Mouse (Mus musculus) CD4-positive, CD25-positive, alpha-beta regulatory T cell, adult 4 months (primary cell): ENCODE measurements at regions not wholly inside any gene's neighbourhood (a gene's known extent, or its start where the extent isn't known, plus 50 kb on each side); places are given as distances from the start of the nearest gene placed in this dataset.

ENCODE experiments used
- ATAC-seq: one replicate; pipeline ENCODE4 v1.8.0; 2017

GRCm38 (mm10) chr9:120731952-120732622 lies 160.8 kb downstream of the Rpl14 start:
- ATAC-seq, result no peak

- ATAC-seq, result no peak
Observed at GRCm38 (mm10) chr9:120732650-120733293, 161.5 kb downstream of the Rpl14 start.

GRCm38 (mm10) chr9:120733681-120734465 lies 162.6 kb downstream of the Rpl14 start:
- ATAC-seq, result no peak

- no peak for ATAC-seq
Observed at GRCm38 (mm10) chr9:120735217-120735616, 164.0 kb downstream of the Rpl14 start.

GRCm38 (mm10) chr9:120737956-120738355 lies 166.7 kb downstream of the Rpl14 start:
- ATAC-seq, result no peak

- ATAC-seq, result no peak
Observed at GRCm38 (mm10) chr9:120739199-120739952, 168.1 kb downstream of the Rpl14 start.

GRCm38 (mm10) chr9:120739953-120740524 lies 168.8 kb downstream of the Rpl14 start:
- ATAC-seq, result no peak

GRCm38 (mm10) chr9:120741521-120741920 lies 170.3 kb downstream of the Rpl14 start:
- no peak for ATAC-seq

GRCm38 (mm10) chr9:120743455-120743854 lies 172.2 kb downstream of the Rpl14 start:
- no peak for ATAC-seq

- ATAC-seq, result no peak
Observed at GRCm38 (mm10) chr9:120745674-120746073, 174.4 kb downstream of the Rpl14 start.

- no peak for ATAC-seq
Observed at GRCm38 (mm10) chr9:120750820-120751219, 178.2 kb upstream of the Ctnnb1 start.

- ATAC-seq, result no peak
Observed at GRCm38 (mm10) chr9:120751686-120752484, 177.1 kb upstream of the Ctnnb1 start.

- no peak for ATAC-seq
Observed at GRCm38 (mm10) chr9:120754151-120754550, 174.9 kb upstream of the Ctnnb1 start.

- ATAC-seq, result no peak
Observed at GRCm38 (mm10) chr9:120755486-120755885, 173.5 kb upstream of the Ctnnb1 start.

GRCm38 (mm10) chr9:120758003-120758402 lies 171.0 kb upstream of the Ctnnb1 start:
- ATAC-seq, result no peak

GRCm38 (mm10) chr9:120758632-120759031 lies 170.4 kb upstream of the Ctnnb1 start:
- ATAC-seq, result no peak

- ATAC-seq, result no peak
Observed at GRCm38 (mm10) chr9:120759771-120760170, 169.2 kb upstream of the Ctnnb1 start.

- ATAC-seq, result no peak
Observed at GRCm38 (mm10) chr9:120763802-120764201, 165.2 kb upstream of the Ctnnb1 start.

GRCm38 (mm10) chr9:120764663-120765062 lies 164.4 kb upstream of the Ctnnb1 start:
- no peak for ATAC-seq

GRCm38 (mm10) chr9:120765292-120765691 lies 163.7 kb upstream of the Ctnnb1 start:
- no peak for ATAC-seq

GRCm38 (mm10) chr9:120766881-120767280 lies 162.1 kb upstream of the Ctnnb1 start:
- no peak for ATAC-seq

- ATAC-seq, result no peak
Observed at GRCm38 (mm10) chr9:120767396-120767795, 161.6 kb upstream of the Ctnnb1 start.
